Mouse (Mus musculus) megakaryocyte progenitor cell, adult 5-6 weeks (primary cell): ENCODE measurements around the gene Ly75. TPM values are rescaled to one million over a fixed set of nuclear protein-coding genes. Genes with fewer than 3 reads are reported as not detected.
A peak's percentile ranks its signal among the peaks of the same experiment; 100 is the strongest.

ENCODE experiments used
- ATAC-seq: replicated peaks from 2 replicates; pipeline ENCODE4 v1.8.0; 2016; ENCODE audit warnings: mild to moderate bottlenecking, moderate TSS enrichment, inconsistent platforms; ENCODE audit not compliant: poor library complexity
- total RNA-seq, 2 experiments: library from RNA; stranded (forward) in 1 of 2; stranded (reverse) in 1 of 2; fragments of 157-497, 149-512 nt in 1 of 2; fragments of 200-1000 nt in 1 of 2; gene quantifications; 2 replicates each; pipeline versions ENCODE4 v1.2.3 to v1.2.4; 2015 to 2017

Gene Ly75
- 2.5 and 3.4 TPM in 2 replicates for total RNA-seq (2015)
- total RNA-seq (2017), result 4.4 and 4.5 TPM in 2 replicates

GRCm38 (mm10) chr2:60382858-60383669 lies at the start of gene Ly75:
Gene Ly75 (minus strand): TSS chr2:60383303.
- peak; percentile 97 for ATAC-seq

- ATAC-seq, result no peak
Observed at GRCm38 (mm10) chr2:60430315-60431021, 47.4 kb upstream of the Ly75 start.

GRCm38 (mm10) chr2:60418075-60418474 lies 35.0 kb upstream of the Ly75 start:
- ATAC-seq, result peak; percentile 100

GRCm38 (mm10) chr2:60414334-60414733 lies 31.2 kb upstream of the Ly75 start:
- ATAC-seq, result no peak

GRCm38 (mm10) chr2:60413006-60413650 lies 30.0 kb upstream of the Ly75 start:
- ATAC-seq, result no peak

GRCm38 (mm10) chr2:60411181-60411580 lies 28.1 kb upstream of the Ly75 start:
- no peak for ATAC-seq

- no peak for ATAC-seq
Observed at GRCm38 (mm10) chr2:60409989-60410763, 27.1 kb upstream of the Ly75 start.

GRCm38 (mm10) chr2:60409194-60409593 lies 26.1 kb upstream of the Ly75 start:
- ATAC-seq, result no peak

GRCm38 (mm10) chr2:60407387-60407786 lies 24.3 kb upstream of the Ly75 start:
- ATAC-seq, result peak; percentile 87

- ATAC-seq, result peak; percentile 72
Observed at GRCm38 (mm10) chr2:60405431-60405830, 22.3 kb upstream of the Ly75 start.

- no peak for ATAC-seq
Observed at GRCm38 (mm10) chr2:60404763-60405162, 21.7 kb upstream of the Ly75 start.

GRCm38 (mm10) chr2:60401694-60402093 lies 18.6 kb upstream of the Ly75 start:
- no peak for ATAC-seq

GRCm38 (mm10) chr2:60393786-60394185 lies 10.7 kb upstream of the Ly75 start:
- ATAC-seq, result no peak

GRCm38 (mm10) chr2:60392286-60392685 lies 9.2 kb upstream of the Ly75 start:
- ATAC-seq, result no peak

- no peak for ATAC-seq
Observed at GRCm38 (mm10) chr2:60387363-60387762, 4.3 kb upstream of the Ly75 start.

- no peak for ATAC-seq
Observed at GRCm38 (mm10) chr2:60386835-60387234, 3.7 kb upstream of the Ly75 start.

GRCm38 (mm10) chr2:60384763-60385085 lies 1.6 kb upstream of the Ly75 start:
- no peak for ATAC-seq

GRCm38 (mm10) chr2:60384083-60384762 lies 1.1 kb upstream of the Ly75 start:
- no peak for ATAC-seq

GRCm38 (mm10) chr2:60382346-60382745 lies 757 bp downstream of the Ly75 start:
- ATAC-seq, result peak; percentile 16

- ATAC-seq, result no peak
Observed at GRCm38 (mm10) chr2:60377260-60377659, 5.8 kb downstream of the Ly75 start.
